Mouse (Mus musculus) ZHBTc4 (cell line): ENCODE data around the gene Gm12166.
A peak's percentile ranks its signal among the peaks of the same experiment; 100 is the strongest.

Experiments
- DNase-seq: peaks from one replicate; pipeline ENCODE4 v3.0.0-alpha.2; 2011; ENCODE audit warnings: low read depth, low spot score

Gm12166 gene

GRCm38 (mm10) chr11:46020246-46020645 lies 31.9 kb downstream of the Gm12166 start:
- DNase-seq: peak; percentile 91

DNA sequence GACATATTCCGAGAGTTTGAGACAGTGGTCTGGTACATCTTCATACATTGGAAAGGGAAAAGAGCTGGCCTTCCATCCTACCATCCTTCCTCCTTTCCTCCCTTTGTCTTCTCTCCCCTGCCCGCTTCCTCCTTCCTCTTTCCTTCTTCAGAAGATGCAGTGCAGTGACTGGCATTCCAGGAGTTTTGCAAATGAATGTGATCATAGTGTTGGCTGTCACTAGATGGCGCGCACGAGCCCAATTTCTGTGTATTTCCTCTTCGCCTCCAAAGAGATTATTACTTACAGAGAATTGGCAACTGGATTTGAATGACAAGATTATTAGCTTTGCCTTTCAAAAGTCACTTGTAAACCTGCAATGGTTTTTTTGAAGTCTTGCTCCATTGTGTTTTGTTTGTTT lies 36.1 kb downstream of the Gm12166 start:
- peak; percentile 71 for DNase-seq
